Mouse (Mus musculus) midbrain, embryonic 12.5 days (tissue): ENCODE measurements around the gene Camta1. TPM values are rescaled to one million over a fixed set of nuclear protein-coding genes. Genes with fewer than 3 reads are reported as not detected.

Experiments
- ATAC-seq: fragments of 200-750 bp; cut with Nextera tagmentation; 2 replicates; pipeline ENCODE4 v1.8.0; 2017; ENCODE audit warnings: low read depth, moderate TSS enrichment, moderate library complexity; ENCODE audit not compliant: low FRiP score
- H3K27ac ChIP-seq: fragments of 300-500 bp; sonication (generic); replicated peaks from 2 replicates; pipeline ENCODE4 v1.5.1; 2016; ENCODE audit warnings: mild to moderate bottlenecking
- H3K27me3 ChIP-seq: fragments of 300-500 bp; sonication (generic); 2 replicates; pipeline ENCODE4 v1.6.1; 2016; ENCODE audit warnings: mild to moderate bottlenecking
- H3K36me3 ChIP-seq: fragments of 300-500 bp; sonication (generic); 2 replicates; pipeline ENCODE4 v1.6.1; 2016
- H3K4me1 ChIP-seq: fragments of 300-500 bp; sonication (generic); 2 replicates; pipeline ENCODE4 v1.6.1; 2016
- H3K4me2 ChIP-seq: fragments of 300-500 bp; sonication (generic); replicated peaks from 2 replicates; pipeline ENCODE4 v1.6.1; 2016; ENCODE audit warnings: mild to moderate bottlenecking, moderate library complexity
- H3K4me3 ChIP-seq: fragments of 300-500 bp; sonication (generic); 2 replicates; pipeline ENCODE4 v1.5.1; 2016; ENCODE audit warnings: mild to moderate bottlenecking
- H3K9ac ChIP-seq: fragments of 300-500 bp; sonication (generic); replicated peaks from 2 replicates; pipeline ENCODE4 v1.6.1; 2016; ENCODE audit warnings: mild to moderate bottlenecking, moderate library complexity
- H3K9me3 ChIP-seq: fragments of 300-500 bp; sonication (generic); 2 replicates; pipeline ENCODE4 v1.6.1; 2016; ENCODE audit warnings: mild to moderate bottlenecking
- WGBS: fragments of 180-500 bp; shearing (Covaris S2); methylation state at CpG from one replicate; pipeline ENCODE4 v1.1.7; 2016; 5-methylcytosine and 5-hydroxymethylcytosine counted together
- polyA plus RNA-seq: library from polyadenylated mRNA; unstranded; fragments of >200 nt; fragmentation: Nextera tagmentation; extraction: Ambion mirVana; gene quantifications from 2 replicates; pipeline ENCODE4 v1.2.1, GENCODE M21; 2016

Camta1 gene
- polyA plus RNA-seq, 1 experiment from 2014 or later = 135 TPM

DNA sequence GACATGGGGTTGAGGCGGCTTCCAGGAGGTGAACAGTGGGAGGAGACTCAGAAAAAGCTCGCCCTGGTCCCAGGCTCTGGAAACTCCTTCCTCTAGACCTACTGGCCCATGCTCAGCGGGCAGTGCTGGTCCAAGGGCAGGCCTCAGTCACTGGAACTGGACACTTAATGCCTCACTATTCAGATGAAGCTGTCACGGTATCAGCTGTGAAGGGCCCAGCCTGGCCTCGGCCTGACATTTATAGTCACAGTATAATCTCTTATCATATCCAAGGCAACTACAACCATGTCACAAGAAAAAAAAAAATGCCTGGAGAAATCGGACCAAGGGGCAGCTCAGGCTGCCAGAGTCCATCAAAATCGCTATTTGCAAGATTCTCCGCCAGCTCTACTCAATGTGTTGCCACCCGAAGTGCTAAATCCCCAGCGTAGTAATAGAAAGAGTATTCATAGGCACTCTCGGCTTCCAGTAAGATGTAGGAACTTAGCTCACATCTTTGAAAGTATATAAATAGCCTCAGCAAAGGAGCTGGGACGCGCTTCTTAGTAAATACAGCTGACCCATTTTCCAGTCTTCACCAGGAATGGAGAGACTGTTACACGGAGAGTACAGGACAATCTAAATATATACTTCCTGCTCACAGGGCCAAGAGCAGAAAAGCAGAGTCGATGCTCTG, 110.3 kb downstream of the Camta1 start:
- Histone ChIP-seq H3K4me2 (no peak overlapping the region), H3K4me1 (peaks cover 12% of the 10 kb centered on the region; the same call in 1 of the 2 replicates), H3K36me3 (no peaks in the 10 kb centered on the region), H3K27ac (no peak overlapping the region), H3K27me3 (no peaks in the 10 kb centered on the region), H3K9ac (no peak overlapping the region), H3K4me3 (no peak overlapping the region), H3K9me3 (no peaks in the 10 kb centered on the region)
- WGBS = 85% methylated on average over 15 of the region's 15 CpGs
- ATAC-seq = no peak

DNA sequence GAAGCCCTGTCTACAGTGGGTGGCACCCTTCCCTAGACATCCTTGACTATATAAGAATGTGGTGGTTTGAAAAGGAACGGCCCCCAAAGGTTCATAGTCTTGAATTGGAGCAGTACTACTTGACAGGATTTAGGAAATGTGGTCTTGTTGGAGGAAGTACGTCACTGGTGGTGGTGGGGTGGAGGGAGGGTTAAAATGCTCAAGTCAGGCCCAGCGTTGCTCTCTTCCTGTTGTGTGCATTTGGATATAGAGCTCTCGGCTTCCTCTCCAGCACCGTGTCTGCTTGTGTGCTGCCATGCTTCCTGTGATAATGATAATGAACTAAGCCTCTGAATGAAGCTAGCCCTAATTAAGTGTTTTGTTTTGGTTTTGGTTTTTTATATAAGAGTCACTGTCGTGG, 114.0 kb downstream of the Camta1 start:
- Histone ChIP-seq H3K9me3 (no peaks in the 10 kb centered on the region), H3K4me3 (no peak overlapping the region), H3K9ac (no peak overlapping the region), H3K27ac (no peak overlapping the region), H3K36me3 (no peaks in the 10 kb centered on the region), H3K27me3 (no peaks in the 10 kb centered on the region), H3K4me2 (no peak overlapping the region), H3K4me1 (peaks cover 15% of the 10 kb centered on the region; the same call in 1 of the 2 replicates)
- no peak for ATAC-seq
- 82% methylated on average over 6 of the region's 6 CpGs for WGBS

DNA sequence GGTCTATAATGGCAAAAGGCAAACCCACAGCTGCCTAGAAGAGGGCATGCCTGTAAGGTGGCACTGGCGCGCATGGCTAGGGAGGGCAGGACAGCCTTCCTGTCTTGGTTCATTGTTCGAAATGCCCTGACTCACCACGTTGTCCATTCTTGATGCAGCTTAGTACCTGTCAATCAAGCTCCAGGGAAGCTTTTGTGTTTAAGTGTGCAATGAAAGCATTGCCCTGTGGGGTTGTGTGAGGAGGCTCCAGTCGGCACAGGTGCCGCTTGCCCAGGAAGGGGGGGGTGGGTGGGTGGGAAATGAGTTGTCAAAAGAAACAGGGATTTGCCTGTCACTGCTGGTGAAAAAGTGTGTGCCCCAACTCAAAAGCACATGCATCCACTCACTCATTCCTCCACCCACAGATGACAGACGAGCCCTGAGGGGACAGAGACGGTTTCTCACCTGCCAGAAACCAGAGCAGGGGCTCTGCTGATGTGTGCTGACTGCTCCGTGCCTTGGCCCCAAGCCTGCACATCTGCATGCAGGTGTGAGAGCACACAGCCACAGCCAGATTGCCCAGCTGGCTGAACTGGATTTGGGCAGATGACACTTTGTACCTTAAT, 115.6 kb downstream of the Camta1 start:
- Histone ChIP-seq H3K4me3 (no peak overlapping the region), H3K4me1 (peaks cover 22% of the 10 kb centered on the region), H3K27me3 (no peaks in the 10 kb centered on the region), H3K9me3 (no peaks in the 10 kb centered on the region), H3K36me3 (no peaks in the 10 kb centered on the region), H3K4me2 (no peak overlapping the region), H3K27ac (no peak overlapping the region), H3K9ac (no peak overlapping the region)
- 31% methylated on average over 9 of the region's 9 CpGs for WGBS
- ATAC-seq = no peak

DNA sequence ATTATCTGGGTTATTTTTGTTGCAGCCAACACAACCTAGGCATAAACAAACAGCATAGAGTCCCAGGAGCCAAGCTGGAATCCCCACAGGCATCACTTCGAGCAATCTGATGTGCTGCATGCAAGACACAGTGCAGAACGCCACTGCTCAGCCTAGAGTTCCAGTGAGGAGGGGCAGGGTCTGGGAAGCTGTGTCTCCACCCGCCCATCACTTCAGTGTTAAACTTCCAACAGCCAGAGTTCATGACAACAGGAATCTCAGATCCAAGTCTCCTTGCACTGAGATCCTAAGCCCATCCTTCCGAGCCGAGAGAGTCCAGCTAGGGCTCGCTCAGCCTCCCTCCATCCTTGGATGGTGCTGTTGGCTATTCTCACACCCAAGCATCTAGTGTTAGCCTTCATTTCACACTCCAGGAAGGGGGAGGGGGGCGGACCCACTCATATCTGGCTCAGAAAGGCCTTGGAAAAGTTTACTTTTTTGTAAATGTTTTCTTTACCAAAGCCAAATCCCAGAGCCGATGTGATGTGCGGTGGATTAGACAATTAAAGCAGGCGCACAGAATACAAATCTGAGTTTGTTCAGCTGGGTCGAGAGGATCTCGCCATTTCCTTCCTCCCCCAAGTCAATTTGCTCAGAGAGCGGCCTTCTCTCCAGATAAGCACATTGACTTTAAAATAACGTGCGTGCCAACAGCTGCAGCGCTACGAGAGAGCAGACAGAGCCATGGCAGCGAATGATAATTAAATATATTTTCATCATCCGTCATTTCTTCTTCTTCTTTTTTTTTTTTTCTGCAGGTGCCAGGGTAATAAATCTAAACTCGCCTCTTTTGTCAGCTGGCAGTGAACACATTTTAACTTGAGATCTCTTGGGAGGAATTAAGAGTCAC, 120.2 kb downstream of the Camta1 start:
- ATAC-seq = no peak
- 64% methylated on average over 20 of the region's 20 CpGs for WGBS
- Histone ChIP-seq H3K27ac (no peak overlapping the region), H3K4me1 (peaks cover 19% of the 10 kb centered on the region), H3K4me3 (no peak overlapping the region), H3K27me3 (no peaks in the 10 kb centered on the region), H3K9me3 (no peaks in the 10 kb centered on the region), H3K4me2 (no peak overlapping the region), H3K36me3 (no peaks in the 10 kb centered on the region), H3K9ac (no peak overlapping the region)

DNA sequence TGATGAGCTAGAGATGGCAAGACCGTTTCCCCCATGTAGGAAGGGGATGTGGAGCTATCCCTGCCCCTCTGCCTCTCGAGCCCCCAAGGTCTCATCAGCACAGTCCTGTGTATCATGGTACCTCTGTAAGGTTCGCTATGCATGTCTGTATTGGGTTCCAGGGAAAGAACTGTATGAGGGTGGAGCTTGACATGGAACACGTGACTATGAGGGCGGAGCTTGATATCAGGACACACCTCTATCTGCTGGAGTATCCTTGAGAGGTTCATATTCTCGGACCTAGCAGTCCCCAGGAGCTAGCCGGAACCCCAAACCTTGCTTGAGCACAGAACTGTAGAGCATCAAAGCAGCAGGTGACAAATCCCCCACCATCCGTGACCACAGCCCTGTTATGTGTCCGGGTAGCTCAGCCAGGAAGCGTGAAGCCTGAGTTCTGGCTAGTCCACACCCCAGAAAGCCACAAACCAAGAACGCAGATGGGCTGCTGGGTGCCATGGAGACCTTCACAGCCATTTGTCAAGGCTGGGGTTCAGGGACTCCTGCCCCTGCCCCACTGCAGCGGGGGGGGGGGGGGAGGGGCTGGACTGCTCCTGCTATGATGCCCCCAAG, 122.2 kb downstream of the Camta1 start:
- Histone ChIP-seq H3K36me3 (no peaks in the 10 kb centered on the region), H3K9ac (no peak overlapping the region), H3K27ac (no peak overlapping the region), H3K9me3 (no peaks in the 10 kb centered on the region), H3K4me3 (no peak overlapping the region), H3K4me2 (no peak overlapping the region), H3K4me1 (peaks cover 16% of the 10 kb centered on the region), H3K27me3 (no peaks in the 10 kb centered on the region)
- ATAC-seq = no peak
- 87% methylated on average over 11 of the region's 12 CpGs for WGBS

DNA sequence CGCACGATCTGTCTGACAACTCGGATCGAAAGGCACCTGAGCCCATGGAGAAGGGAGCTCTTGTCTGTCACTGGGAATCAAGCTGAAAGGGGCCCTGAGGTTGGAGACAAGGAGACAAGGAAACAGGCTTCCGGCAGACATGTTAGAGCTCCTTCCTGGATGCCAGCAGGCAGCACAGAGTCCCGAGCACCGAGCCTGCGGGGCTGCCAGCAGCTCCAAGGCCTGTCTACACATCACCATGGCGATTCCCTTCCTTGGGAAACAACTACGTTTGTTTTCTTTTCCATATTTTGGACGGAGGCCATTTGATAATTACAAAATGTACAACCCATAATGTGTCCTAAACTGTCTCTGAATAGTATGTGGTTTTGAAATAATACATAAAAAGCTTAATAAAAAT, 122.8 kb downstream of the Camta1 start:
- WGBS = 77% methylated on average over 11 of the region's 11 CpGs
- ATAC-seq = no peak
- Histone ChIP-seq H3K27me3 (no peaks in the 10 kb centered on the region), H3K4me1 (peaks cover 16% of the 10 kb centered on the region), H3K4me2 (no peak overlapping the region), H3K27ac (no peak overlapping the region; the same call in 1 of the 2 replicates), H3K9me3 (no peaks in the 10 kb centered on the region), H3K36me3 (no peaks in the 10 kb centered on the region), H3K4me3 (no peak overlapping the region), H3K9ac (no peak overlapping the region)

DNA sequence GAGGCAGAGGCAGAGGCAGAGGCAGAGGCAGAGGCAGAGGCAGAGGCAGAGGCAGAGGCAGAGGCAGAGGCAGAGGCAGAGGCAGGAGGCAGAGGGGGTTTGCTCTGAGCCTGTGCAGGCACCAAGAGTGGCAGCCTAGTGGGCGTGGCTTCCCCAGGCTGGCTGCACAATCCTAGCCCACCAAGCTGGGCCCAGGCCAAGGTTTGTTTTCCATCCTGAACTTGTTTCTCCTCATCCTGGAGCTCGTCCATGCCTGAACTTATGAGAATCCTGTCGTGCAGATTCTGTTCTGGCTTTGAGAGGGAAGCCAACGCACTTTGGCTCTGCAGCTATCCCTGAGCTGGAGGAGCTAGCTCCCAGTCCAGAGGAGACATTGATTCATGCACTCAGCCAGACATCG, 123.4 kb downstream of the Camta1 start:
- Histone ChIP-seq H3K4me2 (no peak overlapping the region), H3K27ac (no peak overlapping the region; the same call in 1 of the 2 replicates), H3K36me3 (no peaks in the 10 kb centered on the region), H3K4me1 (peaks cover 16% of the 10 kb centered on the region), H3K9ac (no peak overlapping the region), H3K27me3 (no peaks in the 10 kb centered on the region), H3K4me3 (no peak overlapping the region), H3K9me3 (no peaks in the 10 kb centered on the region)
- 88% methylated on average over 5 of the region's 5 CpGs for WGBS
- no peak for ATAC-seq

DNA sequence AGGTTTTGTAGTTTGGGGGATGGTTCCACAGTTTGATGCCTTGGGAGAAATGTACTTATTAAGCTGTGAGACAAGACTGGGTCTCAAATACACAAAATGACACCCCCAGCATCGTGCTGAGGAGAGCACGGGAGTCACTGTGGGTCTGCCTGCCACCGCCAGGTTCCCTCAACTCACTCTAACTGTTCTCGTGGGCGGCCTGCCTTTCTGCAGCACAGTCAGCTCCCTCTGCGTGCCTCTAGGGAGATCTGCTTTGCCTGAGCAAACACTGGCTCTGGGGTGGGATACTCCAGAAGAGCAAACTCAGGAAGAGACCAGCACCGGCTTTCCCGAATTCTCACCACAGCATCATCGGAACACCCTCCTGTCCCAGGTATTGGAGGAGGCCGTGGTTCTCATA, 129.0 kb downstream of the Camta1 start:
- H3K27ac ChIP-seq = no peak overlapping the region
- H3K4me3 ChIP-seq = no peak overlapping the region
- no peaks in the 10 kb centered on the region for H3K36me3 ChIP-seq
- H3K4me1 ChIP-seq = peaks cover 3% of the 10 kb centered on the region; the same call in 1 of the 2 replicates
- H3K9me3 ChIP-seq = no peaks in the 10 kb centered on the region
- WGBS = 66% methylated on average over 10 of the region's 10 CpGs
- no peak overlapping the region for H3K4me2 ChIP-seq
- no peak for ATAC-seq
- no peak overlapping the region for H3K9ac ChIP-seq
- H3K27me3 ChIP-seq = no peaks in the 10 kb centered on the region

DNA sequence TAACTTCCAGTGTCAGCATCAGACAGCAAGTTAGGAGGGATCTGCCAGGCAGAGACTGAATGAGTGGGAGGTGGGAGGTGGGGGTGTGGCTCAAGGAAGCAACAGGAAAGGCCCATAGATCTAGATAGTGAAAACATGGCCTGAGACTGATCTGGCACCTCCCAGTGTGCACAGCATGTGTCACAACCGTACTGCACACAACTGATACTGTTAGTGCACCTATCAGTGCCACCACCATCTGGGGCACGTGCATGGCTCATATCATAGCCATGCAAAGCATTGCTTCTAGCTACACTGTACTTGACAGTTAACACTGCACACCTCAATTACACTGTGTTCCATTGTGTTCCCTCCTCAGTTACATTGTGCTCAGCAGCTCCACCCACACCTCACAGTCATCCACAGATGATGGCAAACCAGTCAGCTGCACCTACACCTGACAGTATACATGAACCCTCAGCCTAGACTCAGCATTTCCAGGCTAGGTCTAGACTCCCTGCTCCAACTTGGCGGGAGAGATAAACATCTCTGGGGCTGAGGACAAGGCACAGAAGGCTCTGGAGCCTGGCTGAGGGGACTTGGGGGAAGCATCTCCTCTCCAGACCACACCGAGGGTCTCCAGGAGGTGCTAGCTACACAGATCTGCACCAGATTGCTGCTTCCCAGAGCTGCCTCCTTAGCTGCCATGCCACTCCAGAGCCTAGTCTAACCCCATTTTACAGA, 131.5 kb downstream of the Camta1 start:
- no peak overlapping the region for H3K9ac ChIP-seq
- 81% methylated on average over 4 of the region's 4 CpGs for WGBS
- no peaks in the 10 kb centered on the region for H3K36me3 ChIP-seq
- no peak overlapping the region for H3K4me2 ChIP-seq
- no peak overlapping the region for H3K4me3 ChIP-seq
- peaks cover 11% of the 10 kb centered on the region for H3K4me1 ChIP-seq
- H3K27ac ChIP-seq = no peak overlapping the region
- no peak for ATAC-seq
- no peaks in the 10 kb centered on the region for H3K27me3 ChIP-seq
- H3K9me3 ChIP-seq = no peaks in the 10 kb centered on the region

DNA sequence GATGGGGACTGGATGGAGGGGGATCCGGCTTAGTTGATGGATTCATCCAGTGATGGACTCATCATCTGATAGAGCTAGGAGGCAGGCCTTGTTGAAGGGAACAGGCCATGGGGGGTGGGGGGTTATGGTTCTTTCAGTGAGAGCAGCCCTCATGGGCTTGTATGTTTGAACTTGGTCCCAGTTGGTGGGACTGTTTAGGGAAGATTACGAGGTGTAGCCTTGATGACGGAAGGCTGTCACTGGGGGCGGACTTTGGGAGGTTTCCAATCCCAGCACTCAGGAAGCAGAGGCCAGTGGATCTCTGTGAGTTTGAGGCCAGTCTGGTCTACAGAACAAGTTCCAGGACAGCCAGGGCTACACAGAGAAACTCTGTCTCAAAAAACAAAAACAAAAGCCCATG, 132.6 kb downstream of the Camta1 start:
- H3K27ac ChIP-seq = no peak overlapping the region
- peaks cover 8% of the 10 kb centered on the region for H3K4me1 ChIP-seq
- ATAC-seq = no peak
- H3K27me3 ChIP-seq = no peaks in the 10 kb centered on the region
- H3K4me3 ChIP-seq = no peak overlapping the region
- H3K36me3 ChIP-seq = no peaks in the 10 kb centered on the region
- H3K9ac ChIP-seq = no peak overlapping the region
- 79% methylated on average over 4 of the region's 4 CpGs for WGBS
- no peaks in the 10 kb centered on the region for H3K9me3 ChIP-seq
- H3K4me2 ChIP-seq = no peak overlapping the region

DNA sequence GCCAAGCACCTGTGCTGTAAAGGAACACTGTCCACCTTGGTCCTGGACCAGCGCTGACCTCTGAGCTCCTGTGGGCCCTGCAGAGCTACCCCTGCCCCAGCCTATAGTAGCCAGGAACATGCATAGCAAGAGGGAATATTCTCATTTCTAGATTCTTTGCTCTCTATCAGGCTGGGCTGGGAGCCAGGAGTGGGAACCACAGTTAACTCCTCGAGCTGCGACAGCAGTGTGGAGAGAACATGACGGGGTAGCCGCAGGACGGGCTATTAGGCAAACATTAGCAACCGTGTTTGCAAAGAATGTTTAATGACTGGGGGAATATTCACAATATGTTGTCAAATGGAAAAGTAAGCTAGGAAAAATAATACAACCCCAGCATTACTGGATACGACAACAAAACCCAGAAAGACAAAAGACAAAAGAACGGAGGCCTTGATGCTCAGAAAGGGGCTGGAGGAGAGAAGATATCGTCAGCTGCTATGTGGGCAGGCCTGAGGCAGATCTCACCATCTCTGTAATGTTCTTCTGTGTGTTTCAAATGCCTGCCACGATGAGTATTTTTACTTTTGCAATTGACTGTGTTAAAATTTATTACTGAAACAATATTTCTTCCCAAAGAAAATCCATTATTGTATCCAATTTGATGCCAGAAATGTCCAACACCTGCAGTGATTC, 133.1 kb downstream of the Camta1 start:
- 87% methylated on average over 11 of the region's 11 CpGs for WGBS
- no peak overlapping the region for H3K27ac ChIP-seq
- ATAC-seq = no peak
- H3K9ac ChIP-seq = no peak overlapping the region
- H3K4me1 ChIP-seq = peaks cover 8% of the 10 kb centered on the region
- H3K4me3 ChIP-seq = no peak overlapping the region
- no peak overlapping the region for H3K4me2 ChIP-seq
- no peaks in the 10 kb centered on the region for H3K9me3 ChIP-seq
- H3K27me3 ChIP-seq = no peaks in the 10 kb centered on the region
- H3K36me3 ChIP-seq = no peaks in the 10 kb centered on the region
